Mouse (Mus musculus): ENCODE measurements around the gene Igsf3.

Igsf3 gene

GRCm38 (mm10) chr3:101372345-101372980 is 4.4 kb upstream of the Igsf3 start:
- peak; percentile 65 to 66 for DNase-seq (ENCODE audit: low spot score in 2 of 2)

GRCm38 (mm10) chr3:101377256-101378024 is 557 bp downstream of the Igsf3 start:
- no peak for DNase-seq (ENCODE audit: low spot score in 2 of 2)

GRCm38 (mm10) chr3:101378102-101378501 is 1.2 kb downstream of the Igsf3 start:
- no peak for DNase-seq (ENCODE audit: low spot score in 2 of 2)

DNA sequence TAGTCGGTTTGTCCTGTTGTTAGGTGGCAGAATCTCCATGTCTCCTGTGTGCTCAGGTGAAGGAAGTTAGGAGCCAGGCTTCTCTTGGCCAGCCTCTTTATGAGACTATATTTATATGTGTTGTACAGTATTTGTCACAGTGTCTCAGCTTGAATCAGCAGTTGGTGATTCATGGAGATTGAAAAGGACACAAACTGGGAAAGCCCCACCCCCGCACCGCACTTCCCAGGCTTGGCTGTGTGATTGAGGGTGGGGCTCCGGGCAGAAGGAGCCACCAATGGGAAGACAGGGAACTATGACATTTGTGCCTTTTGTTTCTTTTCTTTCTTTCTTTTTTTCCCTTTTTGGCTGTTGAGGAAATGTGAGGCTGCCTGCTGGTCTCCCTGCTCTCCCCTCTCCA is 2.9 kb downstream of the Igsf3 start:
- DNase-seq (ENCODE audit: low spot score in 2 of 2), result peak; percentile 52 to 59

DNA sequence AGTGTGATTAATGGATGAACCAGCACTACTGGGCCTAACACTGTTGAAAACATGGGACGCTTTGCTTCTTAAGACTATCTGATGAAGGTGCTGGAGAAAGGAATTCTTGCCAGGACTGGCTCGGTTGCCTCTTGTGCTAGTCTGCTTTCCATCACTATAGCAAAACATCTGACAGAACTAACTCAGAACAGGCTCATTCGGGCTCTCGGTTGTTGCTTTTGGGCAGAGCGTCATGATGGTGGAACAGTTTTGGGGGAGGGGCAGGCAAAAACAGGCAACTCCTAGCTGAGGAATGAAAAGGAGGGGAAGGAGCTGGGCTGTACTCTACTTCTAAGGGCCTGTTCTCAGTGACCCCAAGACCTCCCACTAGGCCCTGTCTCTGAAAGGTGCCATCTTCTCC is 4.8 kb downstream of the Igsf3 start:
- no peak for DNase-seq (ENCODE audit: low spot score in 2 of 2)

DNA sequence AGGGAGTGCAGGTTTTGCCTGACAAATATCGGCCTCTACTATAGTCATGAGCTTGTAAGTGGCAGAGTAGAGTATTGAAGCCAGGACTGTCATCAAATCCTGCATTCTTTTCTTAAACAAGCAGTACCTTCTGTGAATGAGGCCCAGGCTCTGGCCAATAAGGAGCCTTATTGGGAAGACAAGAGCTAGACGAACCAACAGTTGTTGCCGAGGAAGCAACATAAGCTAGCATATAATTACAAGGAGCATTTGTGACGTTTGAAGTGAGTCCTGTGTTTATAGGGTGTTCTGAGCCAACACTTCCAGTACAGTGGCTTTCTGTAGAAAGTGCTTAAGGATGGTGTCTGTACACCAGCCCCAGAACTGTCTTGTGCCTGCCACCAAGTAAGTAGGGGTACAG is 5.9 kb downstream of the Igsf3 start:
- DNase-seq (ENCODE audit: low spot score in 2 of 2), result no peak

DNA sequence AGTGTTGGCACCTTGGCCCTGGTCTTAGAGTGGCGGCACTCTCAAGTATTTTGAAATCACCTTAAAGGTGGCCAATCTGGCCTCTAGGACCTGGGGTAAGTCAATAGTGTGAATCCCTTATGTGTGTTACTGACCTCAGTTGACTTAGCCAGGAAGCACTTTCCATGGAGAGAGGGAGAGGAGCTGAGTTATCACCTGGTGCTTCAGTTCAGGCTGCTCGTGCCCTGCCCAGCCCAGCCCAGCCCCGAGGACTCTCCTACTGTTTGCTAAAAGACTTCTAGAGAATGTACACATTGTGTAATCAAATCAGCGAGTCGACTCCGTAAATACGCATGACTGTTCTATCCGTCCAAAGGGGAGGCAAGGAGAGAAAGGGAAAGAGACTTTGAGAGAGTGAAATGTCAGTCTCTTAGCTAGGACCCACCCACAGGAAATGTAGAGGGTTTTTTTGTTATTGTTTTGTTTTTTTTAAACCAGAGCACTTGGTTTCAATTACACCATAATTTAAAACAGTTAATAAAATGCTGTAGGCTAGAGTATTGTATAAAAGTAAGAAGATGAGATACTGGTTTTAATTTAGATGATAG is 9.6 kb downstream of the Igsf3 start:
- DNase-seq (ENCODE audit: low spot score in 2 of 2), result no peak

- DNase-seq (ENCODE audit: low spot score in 2 of 2), result no peak
Measured at GRCm38 (mm10) chr3:101387849-101388248, 11.0 kb downstream of the Igsf3 start.

DNA sequence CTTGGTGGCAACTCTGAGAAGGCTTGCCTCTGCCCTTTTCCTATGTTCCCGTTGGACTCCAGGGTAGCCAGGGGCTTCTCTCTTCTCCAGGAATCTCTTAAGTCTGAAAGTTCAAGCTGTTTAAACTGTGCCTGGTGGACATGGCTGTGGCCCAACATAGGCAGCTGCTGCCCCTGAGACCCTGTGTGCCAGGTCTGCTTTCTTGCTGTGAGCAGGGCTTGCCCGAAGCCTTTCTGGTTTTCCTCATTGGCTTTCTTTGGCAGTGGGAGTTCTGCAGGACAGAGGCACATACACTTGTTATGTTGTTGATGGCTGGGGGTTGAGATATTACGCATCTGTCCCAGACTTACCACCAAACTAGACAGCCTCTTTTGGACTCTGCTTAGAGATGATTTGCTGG is 12.7 kb downstream of the Igsf3 start:
- no peak for DNase-seq (ENCODE audit: low spot score in 2 of 2)

DNA sequence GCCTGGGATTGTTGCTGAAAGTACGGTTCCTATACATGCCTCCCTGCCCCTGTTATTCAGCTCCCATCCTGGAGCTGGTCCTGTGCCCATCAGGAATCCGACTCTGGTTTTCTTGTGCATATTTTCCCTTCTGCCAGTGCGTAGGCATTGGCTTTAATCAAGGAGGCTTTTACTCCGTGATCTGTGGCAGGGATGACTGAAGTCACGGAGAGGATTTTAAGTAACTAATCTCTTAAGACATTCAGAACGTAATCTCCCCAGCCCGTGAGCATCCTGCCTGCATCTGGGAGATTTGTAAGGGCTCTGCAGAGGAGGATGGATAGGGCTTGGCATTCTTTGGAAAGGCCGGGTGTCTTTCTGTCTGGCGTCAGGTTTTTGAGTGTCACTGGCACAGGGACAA is 13.6 kb downstream of the Igsf3 start:
- DNase-seq (ENCODE audit: low spot score in 2 of 2), result no peak

DNA sequence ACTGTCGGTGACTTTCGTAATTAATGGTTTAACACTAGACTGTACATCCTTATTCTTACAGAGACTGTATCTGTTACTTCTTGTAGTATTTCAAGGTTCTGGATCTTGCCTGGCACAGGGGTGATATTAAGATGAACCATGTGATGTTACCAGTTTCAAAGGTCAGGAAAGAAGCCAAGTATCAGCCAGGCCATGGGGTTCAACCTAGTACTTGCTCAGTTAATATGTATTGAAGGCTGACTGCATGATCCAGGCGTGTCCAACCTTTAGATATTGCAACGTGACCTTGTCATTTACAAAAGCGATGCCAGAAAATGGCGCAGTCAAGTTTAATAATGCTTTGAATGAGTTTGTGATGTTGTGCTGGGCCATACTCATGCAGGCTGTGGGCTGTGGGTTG is 15.1 kb downstream of the Igsf3 start:
- no peak for DNase-seq (ENCODE audit: low spot score in 2 of 2)

GRCm38 (mm10) chr3:101393103-101393644 is 16.3 kb downstream of the Igsf3 start:
- no peak for DNase-seq (ENCODE audit: low spot score in 2 of 2)

DNA sequence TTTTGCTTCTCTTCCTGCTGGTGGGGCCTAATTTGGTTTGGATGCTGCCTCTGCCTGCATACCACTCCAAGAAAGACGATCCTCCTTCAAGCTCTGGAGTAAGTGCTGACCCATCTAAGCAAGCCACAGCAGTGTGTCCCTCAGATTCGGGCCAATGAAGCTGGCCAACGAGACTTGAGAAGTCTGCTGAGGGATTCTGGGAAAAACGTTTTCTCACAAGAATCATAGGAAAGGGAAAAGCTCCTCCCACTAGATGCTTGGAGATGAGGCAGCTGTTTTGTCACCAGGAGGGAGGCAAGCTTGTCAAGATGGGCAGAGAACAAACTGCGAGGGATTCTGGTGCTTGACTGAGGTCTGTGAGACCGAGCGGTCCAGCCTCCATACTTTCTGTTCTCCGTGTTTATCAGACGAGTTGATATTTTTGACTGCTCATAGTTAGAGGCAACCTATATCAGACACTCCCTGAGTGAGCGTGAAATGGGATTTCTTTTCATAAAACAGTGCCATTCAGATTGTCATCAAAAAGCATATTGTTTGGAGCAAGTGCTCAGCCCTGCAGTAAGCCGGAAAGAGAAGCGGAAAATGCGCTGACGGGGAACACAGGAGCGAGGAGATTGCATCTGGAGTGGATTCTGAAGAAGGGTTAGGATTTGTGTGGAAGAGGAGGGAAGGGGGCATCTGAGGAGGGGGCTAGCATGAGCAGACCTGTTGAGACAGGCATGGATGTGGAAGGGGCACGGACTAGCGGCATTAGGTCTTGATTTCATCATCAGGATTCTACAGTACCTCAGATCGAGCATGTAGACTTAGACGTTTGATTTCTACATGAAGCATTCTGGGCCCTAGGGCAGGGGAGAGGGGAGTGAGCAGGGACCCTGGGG is 17.0 kb downstream of the Igsf3 start:
- no peak for DNase-seq (ENCODE audit: low spot score in 2 of 2)

DNA sequence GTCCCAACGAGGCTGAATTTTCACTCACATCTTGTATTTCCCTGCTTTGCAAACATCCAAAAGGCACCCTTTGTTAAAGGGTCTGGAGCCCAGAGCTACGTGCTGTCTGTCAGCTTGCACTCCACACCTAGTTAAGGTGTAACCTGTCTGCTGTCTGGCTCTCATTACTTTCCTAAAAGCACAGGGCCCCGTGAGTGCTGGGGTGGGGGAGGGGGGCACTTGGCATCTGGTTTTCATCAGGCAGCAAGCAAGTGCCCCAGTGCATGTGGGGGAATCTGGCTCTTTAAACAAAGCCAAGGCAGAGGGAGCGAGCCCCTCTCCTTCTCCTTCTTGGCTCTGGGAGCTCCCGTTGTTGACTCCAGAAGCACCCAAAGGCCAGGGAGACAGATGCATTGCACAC is 18.5 kb downstream of the Igsf3 start:
- no peak for DNase-seq (ENCODE audit: low spot score in 2 of 2)

GRCm38 (mm10) chr3:101396061-101396460 is 19.2 kb downstream of the Igsf3 start:
- DNase-seq (ENCODE audit: low spot score in 2 of 2), result no peak

- no peak for DNase-seq (ENCODE audit: low spot score in 2 of 2)
Measured at GRCm38 (mm10) chr3:101396726-101397263, 19.9 kb downstream of the Igsf3 start.

DNA sequence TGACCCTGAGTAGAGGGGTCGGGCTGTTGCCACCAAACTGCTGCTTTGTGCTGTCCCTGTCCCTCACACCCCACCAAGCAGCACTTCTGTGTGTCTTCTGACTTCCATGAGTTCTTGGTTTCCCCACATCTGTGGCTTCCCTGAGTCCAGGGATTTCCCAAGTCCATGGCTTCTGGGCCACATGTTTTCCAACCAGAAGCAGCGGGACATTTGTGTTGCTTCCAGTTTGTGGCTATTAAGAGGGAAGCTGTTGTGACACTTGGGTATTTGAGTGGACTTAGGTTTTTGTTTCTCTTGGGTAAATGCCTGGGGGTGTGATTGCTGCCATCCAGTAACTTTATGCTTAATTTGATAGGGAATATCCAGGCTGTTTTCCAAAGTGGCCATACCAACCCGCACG is 20.5 kb downstream of the Igsf3 start:
- DNase-seq (ENCODE audit: low spot score in 2 of 2), result no peak

DNA sequence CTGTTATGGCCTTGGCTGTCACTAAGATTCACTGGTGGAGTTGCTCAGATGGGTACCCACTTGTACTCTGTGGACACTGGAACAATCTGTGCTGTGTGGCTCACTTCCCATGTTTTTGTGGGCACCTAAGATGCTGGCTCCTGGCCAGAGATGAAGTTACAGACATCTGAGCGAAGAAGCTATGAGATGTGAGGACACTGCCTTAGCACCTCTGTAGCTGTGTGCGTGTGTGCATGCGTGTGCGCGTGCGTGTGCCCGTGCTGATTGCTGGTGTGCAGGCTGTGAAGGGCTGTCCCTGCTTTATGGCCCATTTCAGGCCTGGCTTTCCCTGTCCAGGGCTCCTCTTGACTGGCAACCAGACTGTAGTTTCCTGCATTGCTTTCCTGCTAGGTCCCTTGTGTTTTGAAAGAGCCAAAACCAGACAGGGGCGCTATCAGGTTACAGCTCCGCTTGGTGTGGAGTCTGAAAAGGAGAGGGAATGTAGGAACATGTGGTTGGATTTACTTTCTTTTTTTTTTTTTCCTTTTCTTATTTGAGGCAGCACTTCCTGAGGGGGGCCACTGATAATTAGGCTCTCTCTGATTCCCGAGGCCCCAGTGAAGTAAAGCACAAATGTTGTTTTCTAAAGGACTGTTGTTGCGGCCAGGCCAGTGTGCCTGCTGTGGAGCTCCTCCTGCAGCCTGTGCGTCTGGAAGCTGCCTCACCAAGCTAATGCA is 21.3 kb downstream of the Igsf3 start:
- DNase-seq (ENCODE audit: low spot score in 2 of 2), result no peak

DNA sequence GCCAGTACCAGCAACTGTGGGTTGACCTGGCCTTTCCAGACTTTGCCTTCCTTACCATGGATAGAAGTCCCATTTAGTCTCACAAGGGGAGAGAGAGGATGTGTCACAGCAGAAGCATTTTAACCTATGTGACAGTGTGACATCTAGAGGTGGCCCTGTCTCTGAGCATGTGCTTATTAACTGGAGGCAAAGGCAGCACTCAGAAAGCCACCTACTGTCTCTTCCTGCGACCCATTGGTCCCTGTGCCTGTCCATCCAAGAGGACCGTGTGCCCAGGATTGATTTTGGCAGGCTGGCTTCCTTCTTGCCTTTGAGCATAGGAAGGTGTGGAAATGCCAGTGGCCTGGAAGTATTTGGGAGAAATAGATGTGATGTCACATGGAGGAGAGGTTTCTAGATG is 22.0 kb downstream of the Igsf3 start:
- DNase-seq (ENCODE audit: low spot score in 2 of 2), result no peak

GRCm38 (mm10) chr3:101401501-101401900 is 24.6 kb downstream of the Igsf3 start:
- no peak for DNase-seq (ENCODE audit: low spot score in 2 of 2)
